Mouse (Mus musculus) embryonic fibroblast, embryonic 13.5 days (primary cell): Measurements from ENCODE around the gene Olfr1393.

Experiments used
- CTCF ChIP-seq: IDR thresholded peaks from 2 replicates; pipeline ENCODE4 v1.5.1; 2011; ENCODE audit warnings: mild to moderate bottlenecking, control low read depth, low read length, moderate library complexity, borderline replicate concordance; ENCODE audit not compliant: insufficient read depth
- POLR2A ChIP-seq: IDR thresholded peaks from 2 replicates; pipeline ENCODE4 v1.6.1; 2011; ENCODE audit warnings: low read depth, mild to moderate bottlenecking, control low read depth, low read length, moderate library complexity

- no peak for TF ChIP-seq CTCF
- TF ChIP-seq POLR2A, result no peak
Measured at GRCm38 (mm10) chr11:49271334-49271733, 6.8 kb upstream of the Olfr1393 start.
